Mouse (Mus musculus): ENCODE measurements around the gene Gsdma3. TPM values are rescaled to one million over a fixed set of nuclear protein-coding genes. Genes with fewer than 3 reads are reported as not detected.

Gsdma3 gene
- total and polyA plus RNA-seq, 3 experiments: not detected

- TF ChIP-seq MYC (IDR thresholded peaks at IDR 0.05; ENCODE audit: low read depth, low read length) (no peak), E2F4 (IDR thresholded peaks at IDR 0.05; ENCODE audit: borderline replicate concordance, low read depth, low read length) (no peak), MYB (IDR thresholded peaks at IDR 0.05; ENCODE audit: low read depth, low read length) (no peak), HCFC1 (IDR thresholded peaks at IDR 0.05; ENCODE audit: low read depth, low read length) (no peak), UBTF (IDR thresholded peaks at IDR 0.05; ENCODE audit: borderline replicate concordance, insufficient read depth, low read depth, low read length) (no peak)
- Histone ChIP-seq H3K4me1 (ENCODE audit: control insufficient read depth in 1 of 2, insufficient read depth in 2 of 2, low read length in 2 of 2) (peaks cover 2 to 12% of the 10 kb centered on the region in 2 experiments), H3K27me3 (ENCODE audit: control insufficient read depth in 1 of 2, insufficient read depth in 2 of 2, low read length in 2 of 2) (no peaks in the 10 kb centered on the region), H3K36me3 (ENCODE audit: control insufficient read depth in 1 of 2, insufficient read depth in 2 of 2, low read length in 2 of 2) (peaks cover 21 to 23% of the 10 kb centered on the region in 2 experiments), H3K4me3 (ENCODE audit: control insufficient read depth in 1 of 2, insufficient read depth in 1 of 2, low read depth in 2 of 2, low read length in 2 of 2) (no peak overlapping the region), H3K9me3 (replicated peaks; ENCODE audit: insufficient read depth, low read length) (no peaks in the 10 kb centered on the region), H3K9ac (ENCODE audit: control insufficient read depth, low read depth, low read length, poor library complexity, severe bottlenecking) (no peak overlapping the region), H3K79me2 (ENCODE audit: control insufficient read depth, insufficient read depth, low read length, poor library complexity) (peaks cover 32% of the 10 kb centered on the region), H3K27ac (ENCODE audit: control insufficient read depth, low read depth, low read length) (no peak overlapping the region)
- DNase-seq (ENCODE audit: low read depth, low spot score): no peak
Measured at GRCm38 (mm10) chr11:98685642-98686041, 59.5 kb downstream of the Gsdma3 start.

GRCm38 (mm10) chr11:98686976-98687375 is 60.8 kb downstream of the Gsdma3 start:
- TF ChIP-seq CTCF (IDR thresholded peaks at IDR 0.05 in 2 of 3, conservative IDR thresholded peaks at IDR 0.05 in 1 of 3; ENCODE audit: control insufficient read depth in 1 of 3, insufficient read depth in 1 of 3, low read depth in 2 of 3, low read length in 3 of 3, poor library complexity in 1 of 3, severe bottlenecking in 1 of 3) (no peak), SMC3 (IDR thresholded peaks at IDR 0.05; ENCODE audit: low read depth, low read length) (no peak), MAFK (IDR thresholded peaks at IDR 0.05; ENCODE audit: borderline replicate concordance, low read depth, low read length) (no peak), MAX (IDR thresholded peaks at IDR 0.05; ENCODE audit: low read length) (no peak), POLR2AphosphoS5 (IDR thresholded peaks at IDR 0.05; ENCODE audit: borderline replicate concordance, low read depth, low read length) (no peak), ETS1 (IDR thresholded peaks at IDR 0.05; ENCODE audit: low read depth, low read length) (no peak), EP300 (IDR thresholded peaks at IDR 0.05; ENCODE audit: low read depth in 1 of 2, low read length in 2 of 2) (no peak), MXI1 (IDR thresholded peaks at IDR 0.05; ENCODE audit: low read depth, low read length) (no peak), ZKSCAN1 (IDR thresholded peaks at IDR 0.05; ENCODE audit: low read depth, low read length) (no peak), POLR2A (IDR thresholded peaks at IDR 0.05; ENCODE audit: control insufficient read depth in 1 of 2, insufficient read depth in 1 of 2, low read depth in 1 of 2, low read length in 2 of 2, poor library complexity in 1 of 2) (no peak)
- H3K4me1 ChIP-seq (ENCODE audit: control insufficient read depth in 1 of 2, insufficient read depth in 2 of 2, low read length in 2 of 2): peaks cover 0 to 2% of the 10 kb centered on the region in 2 experiments; a peak in 2 of 4 replicates
- H3K79me2 ChIP-seq (ENCODE audit: control insufficient read depth, insufficient read depth, low read length, poor library complexity): peaks cover 32% of the 10 kb centered on the region
- peaks cover 12 to 35% of the 10 kb centered on the region in 2 experiments for H3K36me3 ChIP-seq (ENCODE audit: control insufficient read depth in 1 of 2, insufficient read depth in 2 of 2, low read length in 2 of 2)
- H3K27ac ChIP-seq (ENCODE audit: control insufficient read depth, low read depth, low read length): no peak overlapping the region
- no peak overlapping the region for H3K9ac ChIP-seq (ENCODE audit: control insufficient read depth, low read depth, low read length, poor library complexity, severe bottlenecking)
- no peak for DNase-seq (ENCODE audit: low read depth, low spot score)
- H3K27me3 ChIP-seq (ENCODE audit: control insufficient read depth in 1 of 2, insufficient read depth in 2 of 2, low read length in 2 of 2): no peaks in the 10 kb centered on the region
- H3K4me3 ChIP-seq (ENCODE audit: control insufficient read depth in 1 of 2, insufficient read depth in 1 of 2, low read depth in 2 of 2, low read length in 2 of 2): no peak overlapping the region
- no peaks in the 10 kb centered on the region for H3K9me3 ChIP-seq (replicated peaks; ENCODE audit: insufficient read depth, low read length)

Other genes starting within 250 kb of the Gsdma3 start
- gene Tcap, start 242.5 kb upstream of the Gsdma3 start, total RNA-seq (2012; rRNA removed): not detected in 2 replicates
- gene Tcap, start 242.5 kb upstream of the Gsdma3 start, polyA plus RNA-seq (2012; ENCODE audit: insufficient read depth in 1 of 2, insufficient read length in 2 of 2, low read depth in 1 of 2, low replicate concordance in 2 of 2, missing spikeins in 1 of 2): under 1 TPM in 1 of 2 experiments, not detected in 1; 0.07 TPM
- gene Pnmt, start 239.9 kb upstream of the Gsdma3 start, total RNA-seq (2012; rRNA removed): not detected in 2 replicates
- not detected for gene Pnmt, start 239.9 kb upstream of the Gsdma3 start, polyA plus RNA-seq (2012; ENCODE audit: insufficient read depth in 1 of 2, insufficient read length in 2 of 2, low read depth in 1 of 2, low replicate concordance in 2 of 2, missing spikeins in 1 of 2)
- 5.9 and 7.4 TPM in 2 replicates for gene Pgap3, start 225.9 kb upstream of the Gsdma3 start, total RNA-seq (2012; rRNA removed)
- 1 to 10 TPM in 1 of 2 experiments, not detected in 1; 8.4 TPM for gene Pgap3, start 225.9 kb upstream of the Gsdma3 start, polyA plus RNA-seq (2012; ENCODE audit: insufficient read depth in 1 of 2, insufficient read length in 2 of 2, low read depth in 1 of 2, low replicate concordance in 2 of 2, missing spikeins in 1 of 2)
- not detected in 2 replicates for gene Erbb2, start 213.9 kb upstream of the Gsdma3 start, total RNA-seq (2012; rRNA removed)
- gene Erbb2, start 213.9 kb upstream of the Gsdma3 start, polyA plus RNA-seq (2012; ENCODE audit: insufficient read depth in 1 of 2, insufficient read length in 2 of 2, low read depth in 1 of 2, low replicate concordance in 2 of 2, missing spikeins in 1 of 2): not detected
- gene Mien1, start 187.4 kb upstream of the Gsdma3 start, total RNA-seq (2012; rRNA removed): 74.0 and 93.2 TPM in 2 replicates
- gene Mien1, start 187.4 kb upstream of the Gsdma3 start, polyA plus RNA-seq (2012; ENCODE audit: insufficient read depth in 1 of 2, insufficient read length in 2 of 2, low read depth in 1 of 2, low replicate concordance in 2 of 2, missing spikeins in 1 of 2): 10 to 100 TPM in 1 of 2 experiments, not detected in 1; 71.6 TPM
- not detected in 2 replicates for gene Grb7, start 180.0 kb upstream of the Gsdma3 start, total RNA-seq (2012; rRNA removed)
- gene Grb7, start 180.0 kb upstream of the Gsdma3 start, polyA plus RNA-seq (2012; ENCODE audit: insufficient read depth in 1 of 2, insufficient read length in 2 of 2, low read depth in 1 of 2, low replicate concordance in 2 of 2, missing spikeins in 1 of 2): under 1 TPM in 1 of 2 experiments, not detected in 1; 0.21 TPM
- gene Ikzf3, start 80.3 kb upstream of the Gsdma3 start, total RNA-seq (2012; rRNA removed): 0.12 TPM in 1 of 2 replicates, not detected in the other
- gene Ikzf3, start 80.3 kb upstream of the Gsdma3 start, polyA plus RNA-seq (2012; ENCODE audit: insufficient read depth in 1 of 2, insufficient read length in 2 of 2, low read depth in 1 of 2, low replicate concordance in 2 of 2, missing spikeins in 1 of 2): not detected
- 0.12 and 0.42 TPM in 2 replicates for gene Zpbp2, start 75.3 kb upstream of the Gsdma3 start, total RNA-seq (2012; rRNA removed)
- under 1 TPM in 1 of 2 experiments, not detected in 1; 0.58 TPM for gene Zpbp2, start 75.3 kb upstream of the Gsdma3 start, polyA plus RNA-seq (2012; ENCODE audit: insufficient read depth in 1 of 2, insufficient read length in 2 of 2, low read depth in 1 of 2, low replicate concordance in 2 of 2, missing spikeins in 1 of 2)
- 60.3 and 93.7 TPM in 2 replicates for gene Ormdl3, start 39.0 kb upstream of the Gsdma3 start, total RNA-seq (2012; rRNA removed)
- 10 to 100 TPM in 1 of 2 experiments, not detected in 1; 52.7 TPM for gene Ormdl3, start 39.0 kb upstream of the Gsdma3 start, polyA plus RNA-seq (2012; ENCODE audit: insufficient read depth in 1 of 2, insufficient read length in 2 of 2, low read depth in 1 of 2, low replicate concordance in 2 of 2, missing spikeins in 1 of 2)
- not detected in 2 replicates for gene Lrrc3c, start 28.1 kb upstream of the Gsdma3 start, total RNA-seq (2012; rRNA removed)
- gene Lrrc3c, start 28.1 kb upstream of the Gsdma3 start, polyA plus RNA-seq (2012; ENCODE audit: insufficient read depth in 1 of 2, insufficient read length in 2 of 2, low read depth in 1 of 2, low replicate concordance in 2 of 2, missing spikeins in 1 of 2): not detected
- 2.1 and 3.4 TPM in 2 replicates for gene Gm12355, start 699 bp upstream of the Gsdma3 start, total RNA-seq (2012; rRNA removed)
- gene Gm12355, start 699 bp upstream of the Gsdma3 start, polyA plus RNA-seq (2012; ENCODE audit: insufficient read depth in 1 of 2, insufficient read length in 2 of 2, low read depth in 1 of 2, low replicate concordance in 2 of 2, missing spikeins in 1 of 2): under 1 TPM in 1 of 2 experiments, not detected in 1; 0.58 TPM
- not detected in 2 replicates for gene Gsdma2, start 20.4 kb downstream of the Gsdma3 start, total RNA-seq (2012; rRNA removed)
- not detected for gene Gsdma2, start 20.4 kb downstream of the Gsdma3 start, polyA plus RNA-seq (2012; ENCODE audit: insufficient read depth in 1 of 2, insufficient read length in 2 of 2, low read depth in 1 of 2, low replicate concordance in 2 of 2, missing spikeins in 1 of 2)
- gene Gsdma, start 38.0 kb downstream of the Gsdma3 start, total RNA-seq (2012; rRNA removed): 0.23 and 0.62 TPM in 2 replicates
- 1 to 10 TPM in 1 of 2 experiments, not detected in 1; 1.2 TPM for gene Gsdma, start 38.0 kb downstream of the Gsdma3 start, polyA plus RNA-seq (2012; ENCODE audit: insufficient read depth in 1 of 2, insufficient read length in 2 of 2, low read depth in 1 of 2, low replicate concordance in 2 of 2, missing spikeins in 1 of 2)
- gene Psmd3, start 56.2 kb downstream of the Gsdma3 start, total RNA-seq (2012; rRNA removed): 350 and 385 TPM in 2 replicates
- gene Psmd3, start 56.2 kb downstream of the Gsdma3 start, polyA plus RNA-seq (2012; ENCODE audit: insufficient read depth in 1 of 2, insufficient read length in 2 of 2, low read depth in 1 of 2, low replicate concordance in 2 of 2, missing spikeins in 1 of 2): 100 to 1,000 TPM; 214 to 417 TPM
- gene Csf3, start 74.9 kb downstream of the Gsdma3 start, total RNA-seq (2012; rRNA removed): not detected in 2 replicates
- under 1 TPM in 1 of 2 experiments, not detected in 1; 0.18 TPM for gene Csf3, start 74.9 kb downstream of the Gsdma3 start, polyA plus RNA-seq (2012; ENCODE audit: insufficient read depth in 1 of 2, insufficient read length in 2 of 2, low read depth in 1 of 2, low replicate concordance in 2 of 2, missing spikeins in 1 of 2)
- gene Med24, start 103.1 kb downstream of the Gsdma3 start, total RNA-seq (2012; rRNA removed): 37.5 and 41.4 TPM in 2 replicates
- gene Med24, start 103.1 kb downstream of the Gsdma3 start, polyA plus RNA-seq (2012; ENCODE audit: insufficient read depth in 1 of 2, insufficient read length in 2 of 2, low read depth in 1 of 2, low replicate concordance in 2 of 2, missing spikeins in 1 of 2): 10 to 100 TPM in 1 of 2 experiments, not detected in 1; 89.8 TPM
- 22.0 and 29.6 TPM in 2 replicates for gene Thra, start 114.3 kb downstream of the Gsdma3 start, total RNA-seq (2012; rRNA removed)
- 10 to 100 TPM in 1 of 2 experiments, not detected in 1; 50.9 TPM for gene Thra, start 114.3 kb downstream of the Gsdma3 start, polyA plus RNA-seq (2012; ENCODE audit: insufficient read depth in 1 of 2, insufficient read length in 2 of 2, low read depth in 1 of 2, low replicate concordance in 2 of 2, missing spikeins in 1 of 2)
- gene Nr1d1, start 149.0 kb downstream of the Gsdma3 start, total RNA-seq (2012; rRNA removed): 1.9 and 2.0 TPM in 2 replicates
- 1 to 10 TPM in 1 of 2 experiments, not detected in 1; 5.6 TPM for gene Nr1d1, start 149.0 kb downstream of the Gsdma3 start, polyA plus RNA-seq (2012; ENCODE audit: insufficient read depth in 1 of 2, insufficient read length in 2 of 2, low read depth in 1 of 2, low replicate concordance in 2 of 2, missing spikeins in 1 of 2)
- gene Msl1, start 169.2 kb downstream of the Gsdma3 start, total RNA-seq (2012; rRNA removed): 35.0 and 37.1 TPM in 2 replicates
- gene Msl1, start 169.2 kb downstream of the Gsdma3 start, polyA plus RNA-seq (2012; ENCODE audit: insufficient read depth in 1 of 2, insufficient read length in 2 of 2, low read depth in 1 of 2, low replicate concordance in 2 of 2, missing spikeins in 1 of 2): 10 to 100 TPM in 1 of 2 experiments, not detected in 1; 49.4 TPM
- 18.2 and 20.9 TPM in 2 replicates for gene Casc3, start 178.5 kb downstream of the Gsdma3 start, total RNA-seq (2012; rRNA removed)
- gene Casc3, start 178.5 kb downstream of the Gsdma3 start, polyA plus RNA-seq (2012; ENCODE audit: insufficient read depth in 1 of 2, insufficient read length in 2 of 2, low read depth in 1 of 2, low replicate concordance in 2 of 2, missing spikeins in 1 of 2): 10 to 100 TPM; 58.6 to 61.0 TPM
- gene Rapgefl1, start 210.4 kb downstream of the Gsdma3 start, total RNA-seq (2012; rRNA removed): 0.46 and 0.58 TPM in 2 replicates
- 1 to 10 TPM in 1 of 2 experiments, not detected in 1; 1.4 TPM for gene Rapgefl1, start 210.4 kb downstream of the Gsdma3 start, polyA plus RNA-seq (2012; ENCODE audit: insufficient read depth in 1 of 2, insufficient read length in 2 of 2, low read depth in 1 of 2, low replicate concordance in 2 of 2, missing spikeins in 1 of 2)
- gene Wipf2, start 237.3 kb downstream of the Gsdma3 start, total RNA-seq (2012; rRNA removed): 2.9 and 3.2 TPM in 2 replicates
- 1 to 10 TPM in 1 of 2 experiments, not detected in 1; 7.1 TPM for gene Wipf2, start 237.3 kb downstream of the Gsdma3 start, polyA plus RNA-seq (2012; ENCODE audit: insufficient read depth in 1 of 2, insufficient read length in 2 of 2, low read depth in 1 of 2, low replicate concordance in 2 of 2, missing spikeins in 1 of 2)

All from MEL (cell line).